Mouse (Mus musculus) macrophage (primary cell): Measurements from ENCODE around the gene Proser2. TPM values are rescaled to one million over a fixed set of nuclear protein-coding genes. Genes with fewer than 3 reads are reported as not detected.

Source experiments
- H3K27ac ChIP-seq: fragments of 350-480 bp; formaldehyde crosslinking; 2 replicates; pipeline ENCODE4 v1.9.0; 2021
- H3K36me3 ChIP-seq: fragments of 350-480 bp; formaldehyde crosslinking; 2 replicates; pipeline ENCODE4 v1.9.0; 2021; ENCODE audit errors: inconsistent target
- H3K4me3 ChIP-seq: fragments of 350-480 bp; formaldehyde crosslinking; 2 replicates; pipeline ENCODE4 v1.9.0; 2021; ENCODE audit errors: inconsistent target
- H3K79me2 ChIP-seq: fragments of 350-480 bp; formaldehyde crosslinking; 2 replicates; pipeline ENCODE4 v1.9.0; 2021; ENCODE audit errors: inconsistent target
- WGBS: methylation state at CpG from one replicate; pipeline ENCODE4 v1.1.7; 2026; ENCODE audit warnings: inconsistent platforms; ENCODE audit not compliant: missing documents; 5-methylcytosine and 5-hydroxymethylcytosine counted together
- polyA plus RNA-seq: library from polyadenylated mRNA; stranded (reverse); fragments of 250-400 nt; gene quantifications from 3 replicates; pipeline ENCODE4 v1.2.4, GENCODE M21; 2018; ENCODE audit warnings: inconsistent platforms

The Proser2 gene
- polyA plus RNA-seq, 1 experiment from 2014 or later: not detected

DNA sequence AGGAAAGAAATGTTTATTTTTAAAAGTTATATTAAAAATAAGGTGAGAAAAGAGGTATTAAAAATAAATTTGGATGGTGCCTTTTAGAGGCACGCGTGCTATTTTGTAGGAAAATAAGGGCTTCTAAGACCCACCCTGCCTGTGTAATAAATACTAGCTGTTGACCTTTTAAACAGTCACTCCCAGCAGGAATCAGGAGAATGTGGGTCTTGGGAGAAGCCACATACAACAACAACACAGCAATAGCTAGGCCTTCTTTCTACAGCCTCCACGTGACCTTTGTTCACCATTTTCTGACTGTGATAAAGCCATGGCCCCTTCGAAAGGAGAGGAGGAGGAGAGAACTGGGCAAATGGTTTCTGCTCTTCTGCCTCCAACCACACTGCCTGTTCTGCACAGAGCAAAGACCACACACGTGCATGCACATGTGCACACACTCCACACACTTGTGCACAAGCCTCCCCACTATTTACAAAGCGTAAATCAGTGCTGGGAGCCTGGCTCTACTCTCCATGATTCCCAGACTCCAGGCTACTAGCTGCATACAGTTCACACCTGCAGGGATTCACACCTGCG lies 57.2 kb downstream of the Proser2 start:
- no peaks in the 10 kb centered on the region for H3K36me3 ChIP-seq
- H3K79me2 ChIP-seq: no peaks in the 10 kb centered on the region
- 91% methylated on average over 6 of the region's 7 CpGs for WGBS

DNA sequence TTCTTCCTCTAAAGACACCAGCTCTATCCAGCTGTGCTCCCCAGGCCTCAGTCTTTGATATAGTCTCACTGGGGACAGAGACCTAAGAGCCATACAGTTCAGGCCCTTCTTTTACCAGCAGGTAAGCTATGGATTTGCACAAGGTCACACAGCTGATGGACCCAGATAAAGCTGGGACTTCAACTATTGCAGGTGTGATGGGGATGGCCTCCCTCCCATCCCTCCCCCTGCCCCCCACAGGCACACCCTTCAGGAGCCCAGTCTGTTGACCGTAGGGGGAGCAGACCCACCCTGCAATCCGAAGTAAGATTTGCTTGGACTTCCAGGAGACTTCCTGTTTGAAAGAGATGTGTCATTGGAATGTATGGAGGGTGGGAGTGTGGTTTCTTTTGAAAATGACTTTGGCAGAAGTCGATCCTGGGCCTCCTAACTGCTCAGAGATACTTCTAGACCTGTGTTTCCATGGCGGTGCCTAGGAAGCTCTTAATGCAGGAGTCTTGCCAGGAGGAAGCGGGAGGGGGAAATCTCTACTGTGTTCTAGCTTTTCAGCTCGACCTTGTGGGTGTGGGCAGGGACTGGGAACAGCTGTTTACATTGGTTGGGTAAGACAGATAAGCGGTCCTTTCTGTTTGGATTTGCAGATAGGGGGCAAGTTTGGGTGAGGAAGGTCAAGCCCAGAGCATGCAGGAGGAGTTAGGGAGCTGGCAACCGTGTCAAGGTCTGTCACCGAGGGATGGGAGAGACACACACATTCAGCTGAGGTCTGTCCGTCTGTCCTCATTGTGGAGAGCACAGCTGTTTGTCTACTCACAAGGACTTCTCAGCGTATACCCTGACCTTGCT lies 58.2 kb downstream of the Proser2 start:
- WGBS: 68% methylated on average over 11 of the region's 11 CpGs
- Histone ChIP-seq H3K36me3 (no peaks in the 10 kb centered on the region), H3K27ac (no peak overlapping the region), H3K4me3 (no peak overlapping the region), H3K79me2 (no peaks in the 10 kb centered on the region)

More for the DNA sequence above, 57.2 kb downstream of the Proser2 start:
- Histone ChIP-seq H3K27ac (no peak overlapping the region), H3K4me3 (no peak overlapping the region)

DNA sequence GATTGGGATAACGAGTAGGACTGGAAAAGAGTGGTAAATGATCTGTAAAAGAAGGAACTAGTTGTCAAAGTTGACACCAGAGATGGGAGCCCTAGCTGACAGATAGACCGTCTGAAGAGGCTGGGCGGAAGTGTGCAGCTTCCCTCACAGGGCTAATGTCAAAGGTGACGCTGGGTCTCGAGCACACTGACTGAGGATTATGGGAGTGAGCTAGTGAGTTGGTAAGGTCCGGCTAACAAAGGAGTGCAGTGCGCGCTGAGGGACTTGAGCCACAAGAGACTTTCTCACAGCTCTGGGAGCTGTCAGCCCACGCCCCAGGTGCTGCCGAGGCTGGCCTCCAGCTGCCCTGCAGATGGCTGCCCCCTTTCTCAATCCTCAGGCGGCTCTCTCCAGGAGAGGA lies 59.1 kb downstream of the Proser2 start:
- no peaks in the 10 kb centered on the region for H3K79me2 ChIP-seq
- H3K36me3 ChIP-seq: no peaks in the 10 kb centered on the region
- 70% methylated on average over 11 of the region's 11 CpGs for WGBS
- no peak overlapping the region for H3K27ac ChIP-seq
- no peak overlapping the region for H3K4me3 ChIP-seq

DNA sequence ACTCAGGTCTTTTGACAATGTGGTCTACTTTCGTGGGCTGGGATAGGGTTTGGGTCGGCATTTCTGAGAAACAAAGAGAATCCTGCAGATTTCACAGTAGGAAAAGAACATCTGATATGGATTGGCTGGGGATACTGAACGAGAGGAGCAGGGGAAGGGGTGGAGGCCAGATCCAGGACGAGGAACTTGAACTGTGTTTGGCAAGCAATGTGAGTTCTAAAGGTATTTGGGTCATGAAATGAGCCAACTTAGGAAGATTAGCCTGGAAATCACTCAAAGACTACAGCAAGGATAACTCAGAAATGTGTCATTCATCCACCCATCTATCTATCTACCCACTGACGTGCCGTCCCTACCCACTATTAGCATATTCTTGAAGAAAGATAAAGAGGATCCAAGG lies 62.7 kb downstream of the Proser2 start:
- Histone ChIP-seq H3K36me3 (no peaks in the 10 kb centered on the region), H3K27ac (no peak overlapping the region), H3K4me3 (no peak overlapping the region), H3K79me2 (no peaks in the 10 kb centered on the region)
- 88% methylated on average over 6 of the region's 6 CpGs for WGBS

DNA sequence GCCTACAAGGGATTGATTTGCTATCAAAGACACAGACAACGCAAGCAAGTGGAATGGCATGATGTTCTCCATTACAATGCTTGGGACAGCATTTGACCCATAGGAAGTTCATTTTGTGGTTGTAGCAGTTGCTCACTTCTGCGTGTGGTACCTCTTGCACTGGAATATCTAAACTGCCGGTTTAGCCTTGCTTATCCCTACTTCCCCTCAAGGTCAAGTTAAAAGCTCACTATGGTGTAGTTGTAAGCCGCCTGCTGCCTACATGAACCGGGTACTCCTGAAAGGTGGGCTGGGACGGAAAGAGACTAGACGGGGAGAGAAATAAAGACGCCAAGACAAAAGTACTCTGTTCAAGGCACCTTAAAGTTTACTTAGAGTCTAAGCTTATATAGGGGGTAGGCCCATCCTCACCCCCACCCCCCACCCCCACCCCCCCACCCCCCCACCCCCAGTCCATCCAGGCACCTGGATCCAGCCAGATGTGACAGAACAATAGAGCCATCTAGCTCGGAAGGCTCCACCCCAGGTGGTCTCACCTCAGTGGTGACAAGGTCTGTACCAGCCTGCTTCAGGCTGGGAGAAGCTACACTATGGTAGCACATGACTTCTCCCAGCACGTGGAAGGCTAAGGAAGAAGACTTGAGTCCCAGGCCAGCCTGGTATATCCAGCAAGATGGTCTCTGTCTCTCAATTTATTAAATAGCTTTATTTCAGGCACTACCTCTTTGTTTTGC lies 69.8 kb downstream of the Proser2 start:
- Histone ChIP-seq H3K4me3 (no peak overlapping the region), H3K27ac (no peak overlapping the region), H3K36me3 (peaks cover 8% of the 10 kb centered on the region), H3K79me2 (no peaks in the 10 kb centered on the region)
- WGBS: 85% methylated on average over 10 of the region's 10 CpGs

DNA sequence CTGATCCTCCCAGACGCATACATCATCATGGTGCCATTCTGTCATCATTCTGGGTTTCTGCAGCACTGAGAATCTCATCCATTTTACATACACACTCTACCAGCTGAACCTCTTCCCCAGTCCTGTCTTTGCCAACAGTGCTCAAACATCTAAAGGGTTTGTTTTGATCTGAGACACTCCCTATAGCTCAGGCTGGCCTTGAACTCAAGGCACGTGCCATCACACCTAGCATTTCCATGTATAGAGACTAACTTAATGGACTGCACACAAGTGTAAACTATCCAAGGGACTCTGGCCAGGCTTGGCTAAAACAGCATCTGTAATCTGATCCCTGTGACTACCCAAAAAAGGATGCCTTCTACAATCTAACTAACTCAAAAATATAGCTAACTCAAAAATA lies 70.7 kb downstream of the Proser2 start:
- Histone ChIP-seq H3K36me3 (peaks cover 14% of the 10 kb centered on the region), H3K79me2 (no peaks in the 10 kb centered on the region), H3K27ac (no peak overlapping the region), H3K4me3 (no peak overlapping the region)
- 100% methylated on average over 2 of the region's 2 CpGs for WGBS

DNA sequence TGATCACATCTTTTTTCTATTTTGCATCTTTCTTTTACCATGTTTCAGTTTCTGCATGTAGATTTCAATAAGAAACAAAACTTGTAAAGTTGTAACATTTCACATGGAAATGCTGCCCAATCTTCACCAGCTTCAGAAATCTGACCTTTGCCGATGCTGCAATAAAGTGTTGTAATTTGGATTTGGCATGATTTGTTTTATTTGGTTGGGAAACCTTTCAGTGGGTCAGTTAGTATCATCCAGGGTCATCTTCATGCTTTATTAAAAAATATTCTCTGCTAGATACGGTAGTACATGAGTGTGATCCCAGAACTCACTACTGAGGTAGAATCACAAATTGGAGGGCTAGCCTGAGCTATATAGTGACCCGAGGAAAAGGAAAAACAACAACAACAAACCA lies 73.5 kb downstream of the Proser2 start:
- Histone ChIP-seq H3K4me3 (no peak overlapping the region), H3K27ac (no peak overlapping the region), H3K79me2 (no peaks in the 10 kb centered on the region), H3K36me3 (peaks cover 32% of the 10 kb centered on the region)
- 92% methylated on average over 3 of the region's 3 CpGs for WGBS

DNA sequence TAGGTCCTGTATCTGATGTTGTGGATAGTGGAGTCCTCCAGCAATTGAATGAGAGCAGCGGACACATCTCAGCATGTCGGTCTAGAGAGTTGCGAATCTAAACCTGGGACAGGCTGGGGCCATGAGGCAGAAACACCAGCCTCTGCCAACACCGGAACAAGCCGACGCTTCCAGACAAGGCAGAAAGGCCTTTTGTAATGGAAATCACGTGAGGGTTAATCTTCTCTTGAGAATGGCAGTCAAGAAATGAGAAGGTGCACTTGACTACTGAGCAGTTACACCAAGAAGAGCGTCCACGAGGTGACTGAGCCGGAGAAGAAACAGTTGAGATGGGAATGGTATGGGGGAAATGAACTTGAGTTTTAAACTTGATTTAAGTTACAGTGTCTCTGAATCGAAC lies 74.5 kb downstream of the Proser2 start:
- WGBS: 93% methylated on average over 11 of the region's 11 CpGs

DNA sequence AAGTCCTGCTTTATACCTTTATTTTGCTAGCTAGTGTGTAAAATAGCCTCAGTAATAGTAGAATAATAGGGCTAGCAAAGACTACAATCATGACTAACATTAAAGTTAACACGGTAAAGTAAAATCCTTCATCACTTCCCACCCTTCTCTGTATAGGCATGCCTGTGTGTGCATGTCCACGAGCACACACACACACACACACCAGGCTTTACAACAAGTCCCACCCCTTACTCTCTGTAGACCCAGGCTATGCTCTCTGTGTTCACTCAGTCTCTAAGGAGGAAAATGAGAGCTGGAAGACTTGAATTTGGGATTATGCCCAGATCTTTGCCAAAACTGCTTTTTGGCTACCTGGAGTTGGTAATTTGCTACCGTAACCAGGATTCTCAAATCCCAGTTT lies 81.0 kb downstream of the Proser2 start:
- no peak overlapping the region for H3K27ac ChIP-seq
- H3K36me3 ChIP-seq: peaks cover 36% of the 10 kb centered on the region

More for the DNA sequence above, 74.5 kb downstream of the Proser2 start:
- Histone ChIP-seq H3K4me3 (no peak overlapping the region), H3K36me3 (peaks cover 43% of the 10 kb centered on the region), H3K79me2 (no peaks in the 10 kb centered on the region), H3K27ac (no peak overlapping the region)

DNA sequence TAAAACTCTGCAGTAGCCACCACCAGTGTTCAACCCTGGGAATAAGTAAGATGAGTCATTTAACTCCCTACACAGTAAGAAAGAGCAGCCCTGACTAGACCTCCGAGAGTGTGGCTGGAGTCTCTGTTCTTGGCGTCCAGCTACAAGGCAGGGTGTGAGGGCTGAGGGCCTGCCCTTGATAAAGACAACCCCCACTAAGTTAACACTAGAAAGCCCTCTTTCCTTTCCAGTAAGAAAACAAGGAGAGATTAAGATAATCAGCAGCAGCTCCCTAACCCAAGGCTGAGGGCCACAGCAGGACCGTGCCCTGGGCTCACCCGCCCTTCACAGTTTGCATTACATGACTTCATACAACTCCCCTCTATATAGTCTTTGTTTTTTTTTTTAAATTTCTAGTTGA lies 81.4 kb downstream of the Proser2 start:
- no peaks in the 10 kb centered on the region for H3K79me2 ChIP-seq
- H3K4me3 ChIP-seq: no peak overlapping the region
- H3K27ac ChIP-seq: no peak overlapping the region
- 89% methylated on average over 4 of the region's 4 CpGs for WGBS
- peaks cover 36% of the 10 kb centered on the region for H3K36me3 ChIP-seq

More for the DNA sequence above, 81.0 kb downstream of the Proser2 start:
- Histone ChIP-seq H3K79me2 (no peaks in the 10 kb centered on the region), H3K4me3 (no peak overlapping the region)
- WGBS: 98% methylated on average over 3 of the region's 3 CpGs

Other genes starting within 250 kb of the Proser2 start
- 9.4 to 13.9 TPM (median 11.3 TPM) in 3 replicates for gene Sec61a2, start 234.8 kb downstream of the Proser2 start, polyA plus RNA-seq
- gene Dhtkd1, start 187.4 kb downstream of the Proser2 start, polyA plus RNA-seq: 0.28 to 1.1 TPM (median 0.29 TPM) in 3 replicates
- gene Upf2, start 178.7 kb downstream of the Proser2 start, polyA plus RNA-seq: 15.9 to 30.9 TPM (median 17.5 TPM) in 3 replicates
- gene Echdc3, start 82.8 kb upstream of the Proser2 start, polyA plus RNA-seq: 0.49 to 1.1 TPM (median 0.60 TPM) in 3 replicates
- 3.8 to 5.3 TPM (median 4.8 TPM) in 3 replicates for gene Usp6nl, start 192.5 kb upstream of the Proser2 start, polyA plus RNA-seq